Mouse (Mus musculus) splenic B cell, adult 2 months (primary cell): ENCODE data around the gene Ryr2.
"Not testable (repeated sequence)": the region's sequence is repeated elsewhere in the genome, so short reads cannot be mapped to it uniquely, and the experiment has no call there.

Experiments used
- DNase-seq: peaks from one replicate; pipeline ENCODE4 v3.0.0-alpha.2; 2011; ENCODE audit warnings: low read depth, low spot score
- H3K27me3 ChIP-seq: 2 replicates; pipeline ENCODE4 v1.6.1; 2012; ENCODE audit warnings: mild to moderate bottlenecking, low read length, moderate library complexity, mixed read lengths; ENCODE audit not compliant: control insufficient read depth, poor library complexity, insufficient read depth, severe bottlenecking
- H3K36me3 ChIP-seq: 2 replicates; pipeline ENCODE4 v1.6.1; 2012; ENCODE audit warnings: mild to moderate bottlenecking, low read length, moderate library complexity, mixed read lengths; ENCODE audit not compliant: control insufficient read depth, poor library complexity, insufficient read depth, severe bottlenecking

Ryr2 gene

GRCm38 (mm10) chr13:12106662-12107632, at the start of gene Ryr2:
TSS of gene Ryr2 (minus strand) at chr13:12106945.
- DNase-seq: peak; percentile 69
- Histone ChIP-seq H3K27me3 (no peaks in the 10 kb centered on the region), H3K36me3 (no peaks in the 10 kb centered on the region)

DNA sequence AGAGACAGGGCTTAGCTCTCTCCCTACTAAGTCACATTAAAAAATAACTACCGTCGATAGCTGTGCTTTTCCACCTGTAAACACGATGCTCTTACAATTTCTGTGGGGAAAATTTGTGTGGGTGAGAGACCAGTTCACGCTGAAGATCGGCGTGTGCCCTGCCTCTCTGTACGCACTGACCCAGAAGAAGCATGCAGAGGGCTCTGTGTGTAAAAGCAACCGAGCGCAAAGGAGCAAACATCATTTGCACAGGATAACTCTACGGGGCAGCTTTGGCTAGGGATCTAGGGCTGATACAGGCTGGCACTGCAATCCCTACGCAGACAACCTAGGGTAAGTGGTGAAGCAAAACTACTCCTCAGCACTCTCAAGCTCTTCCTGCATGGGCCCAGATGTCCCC, 47.2 kb upstream of the Ryr2 start:
- no peaks in the 10 kb centered on the region; the same call in 1 of the 2 replicates for H3K27me3 ChIP-seq
- no peak for DNase-seq
- H3K36me3 ChIP-seq: no peaks in the 10 kb centered on the region

DNA sequence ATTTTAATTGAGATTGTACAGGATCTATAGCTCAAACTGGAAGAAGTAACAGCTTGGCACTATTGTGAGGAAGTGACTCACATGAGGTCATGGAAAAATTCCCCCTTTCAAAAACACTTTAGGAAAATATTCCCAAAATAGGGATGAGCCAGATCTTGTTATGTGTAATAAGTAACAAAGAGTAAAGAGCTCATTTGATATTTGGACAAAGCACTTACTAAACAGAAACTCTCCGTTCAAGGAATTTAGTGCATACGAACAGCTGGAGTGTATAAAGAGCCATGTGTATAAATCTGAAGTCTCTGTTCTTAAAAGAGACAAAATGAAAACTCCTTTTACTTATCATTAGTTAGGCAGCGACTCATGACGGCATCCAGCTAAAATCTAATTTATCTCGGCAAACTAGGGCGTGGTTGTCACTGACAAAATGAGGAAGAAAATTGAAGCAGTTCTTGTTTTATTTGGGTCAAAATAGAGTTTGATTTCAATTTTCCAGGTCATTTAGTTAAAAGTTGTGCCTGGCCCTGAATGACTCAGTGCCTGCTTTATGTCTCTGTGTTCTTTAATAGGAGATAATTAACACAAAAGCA, 40.3 kb upstream of the Ryr2 start:
- Histone ChIP-seq H3K27me3 (no peaks in the 10 kb centered on the region; the same call in 1 of the 2 replicates), H3K36me3 (no peaks in the 10 kb centered on the region)
- DNase-seq: no peak

DNA sequence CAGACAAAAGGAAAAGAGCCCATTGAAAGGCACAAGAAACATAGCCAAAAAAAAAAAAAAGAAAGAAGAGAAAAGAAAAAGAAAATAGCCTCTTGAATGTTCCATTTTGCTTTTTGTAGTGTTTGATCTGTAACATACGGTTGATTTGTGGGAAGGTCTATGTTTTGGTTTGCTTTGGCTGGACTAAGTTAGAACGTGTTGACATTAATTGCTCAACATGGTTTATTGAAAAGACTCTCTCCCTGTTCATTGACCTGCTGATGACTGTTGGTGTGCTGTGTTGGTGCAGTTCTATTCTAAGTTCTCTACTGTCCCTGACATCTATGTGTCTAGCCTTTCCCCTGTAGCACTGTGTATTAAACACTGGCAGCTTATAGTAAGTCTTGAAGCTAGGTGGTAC, 39.7 kb upstream of the Ryr2 start:
- no peaks in the 10 kb centered on the region for H3K36me3 ChIP-seq
- H3K27me3 ChIP-seq: no peaks in the 10 kb centered on the region
- no peak for DNase-seq

DNA sequence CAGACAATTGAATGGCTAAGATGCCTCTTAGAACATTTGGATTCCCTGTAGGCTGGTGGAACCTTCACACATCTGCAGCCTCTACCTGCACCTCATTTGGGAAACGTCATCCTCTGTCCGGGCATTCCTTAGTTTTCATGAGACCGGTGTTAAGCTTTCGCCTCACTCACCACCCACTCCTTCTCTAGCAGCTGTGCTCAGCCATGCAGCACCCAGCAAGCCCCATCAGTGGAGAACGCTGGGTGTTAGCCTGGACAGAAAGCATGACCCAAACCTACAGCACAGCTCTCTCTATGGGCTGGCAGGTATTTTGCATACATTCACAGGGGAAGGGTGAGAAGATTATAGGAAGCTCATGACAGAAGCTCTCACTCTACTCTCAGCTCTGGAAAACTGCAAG, 36.6 kb upstream of the Ryr2 start:
- H3K36me3 ChIP-seq: no peaks in the 10 kb centered on the region
- H3K27me3 ChIP-seq: no peaks in the 10 kb centered on the region
- no peak for DNase-seq

- DNase-seq, H3K36me3 ChIP-seq, H3K27me3 ChIP-seq: not testable (repeated sequence)
These were observed 29.7 kb upstream of the Ryr2 start for GRCm38 (mm10) chr13:12136461-12136860.

GRCm38 (mm10) chr13:12133549-12133948, 26.8 kb upstream of the Ryr2 start:
- Histone ChIP-seq H3K36me3 (no peaks in the 10 kb centered on the region), H3K27me3 (no peaks in the 10 kb centered on the region)
- no peak for DNase-seq

DNA sequence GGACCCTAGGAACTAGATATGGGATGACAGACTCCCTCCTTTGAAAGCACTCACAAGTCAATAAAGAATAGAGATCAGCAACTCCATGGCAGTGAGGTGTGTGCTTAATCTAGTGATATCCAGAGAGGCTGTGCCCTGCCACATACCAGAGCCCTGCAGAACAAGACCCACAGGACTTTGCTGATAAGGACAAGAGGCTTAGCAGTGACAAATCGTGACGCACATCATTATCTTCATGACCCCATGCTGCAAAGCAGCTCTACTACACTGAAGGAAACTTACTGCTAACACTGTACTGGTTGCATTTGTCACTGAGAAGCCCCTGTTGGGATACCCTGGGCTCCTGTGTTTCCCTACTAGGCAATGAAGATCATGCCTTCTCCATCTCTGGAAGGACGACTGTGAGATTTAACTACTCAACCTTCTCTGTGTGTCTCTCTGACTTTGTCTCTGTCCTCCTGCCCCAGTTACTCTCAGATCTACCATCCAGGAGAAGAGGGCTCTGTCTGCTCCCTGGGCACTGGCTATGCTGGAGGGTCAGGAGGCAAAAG, 25.5 kb upstream of the Ryr2 start:
- H3K36me3 ChIP-seq: no peaks in the 10 kb centered on the region
- no peaks in the 10 kb centered on the region for H3K27me3 ChIP-seq
- DNase-seq: no peak

DNA sequence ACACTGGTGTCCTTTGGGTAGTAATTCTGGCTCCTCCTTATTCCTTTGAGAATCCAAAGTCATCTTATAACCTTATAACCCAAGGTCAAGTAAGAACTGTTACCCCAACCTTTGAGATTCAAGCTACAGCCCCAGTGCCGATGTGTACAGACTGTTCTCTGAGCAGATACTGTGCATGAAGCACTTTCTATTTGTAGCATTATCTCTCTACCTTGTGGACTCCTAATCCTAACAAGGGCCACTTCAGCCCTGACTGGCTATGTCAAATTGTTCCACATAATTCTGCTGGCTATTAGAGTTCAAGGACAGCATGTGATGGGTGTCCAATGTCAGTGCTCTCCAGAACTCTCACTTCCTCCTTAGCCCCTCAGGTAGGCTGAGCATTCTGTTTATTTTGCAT, 22.4 kb upstream of the Ryr2 start:
- Histone ChIP-seq H3K27me3 (no peaks in the 10 kb centered on the region), H3K36me3 (no peaks in the 10 kb centered on the region)

GRCm38 (mm10) chr13:12126099-12126498, 19.4 kb upstream of the Ryr2 start:
- no peaks in the 10 kb centered on the region for H3K36me3 ChIP-seq
- DNase-seq: no peak
- H3K27me3 ChIP-seq: no peaks in the 10 kb centered on the region

More for the DNA sequence above, 22.4 kb upstream of the Ryr2 start:
- DNase-seq: no peak

- no peaks in the 10 kb centered on the region for H3K27me3 ChIP-seq
- H3K36me3 ChIP-seq: no peaks in the 10 kb centered on the region
- DNase-seq: no peak
These were observed 18.3 kb upstream of the Ryr2 start for GRCm38 (mm10) chr13:12124940-12125540.

GRCm38 (mm10) chr13:12115551-12115950, 8.8 kb upstream of the Ryr2 start:
- DNase-seq: no peak
- Histone ChIP-seq H3K27me3 (no peaks in the 10 kb centered on the region), H3K36me3 (no peaks in the 10 kb centered on the region)

- Histone ChIP-seq H3K36me3 (no peaks in the 10 kb centered on the region), H3K27me3 (no peaks in the 10 kb centered on the region)
- DNase-seq: no peak
These were observed 8.1 kb upstream of the Ryr2 start for GRCm38 (mm10) chr13:12114816-12115215.

- Histone ChIP-seq H3K27me3 (no peaks in the 10 kb centered on the region), H3K36me3 (no peaks in the 10 kb centered on the region)
- no peak for DNase-seq
These were observed 2.2 kb upstream of the Ryr2 start for GRCm38 (mm10) chr13:12108955-12109354.
